Mouse (Mus musculus) neural tube, embryonic 12.5 days (tissue): ENCODE measurements around the gene Copz2. TPM values are rescaled to one million over a fixed set of nuclear protein-coding genes. Genes with fewer than 3 reads are reported as not detected.

Experiments used
- ATAC-seq: fragments of 200-750 bp; cut with Nextera tagmentation; 2 replicates; pipeline ENCODE4 v1.8.0; 2017; ENCODE audit warnings: low read depth, mild to moderate bottlenecking, moderate TSS enrichment, moderate library complexity; ENCODE audit not compliant: low FRiP score
- H3K27ac ChIP-seq: fragments of 300-500 bp; sonication (generic); 2 replicates; pipeline ENCODE4 v1.5.1; 2016
- H3K27me3 ChIP-seq: fragments of 300-500 bp; sonication (generic); replicated peaks from 2 replicates; pipeline ENCODE4 v1.6.1; 2016; ENCODE audit warnings: mild to moderate bottlenecking
- H3K36me3 ChIP-seq: fragments of 300-500 bp; sonication (generic); 2 replicates; pipeline ENCODE4 v1.6.1; 2016; ENCODE audit warnings: mild to moderate bottlenecking
- H3K4me1 ChIP-seq: fragments of 300-500 bp; sonication (generic); 2 replicates; pipeline ENCODE4 v1.6.1; 2016
- H3K4me2 ChIP-seq: fragments of 300-500 bp; sonication (generic); replicated peaks from 2 replicates; pipeline ENCODE4 v1.6.1; 2016; ENCODE audit warnings: mild to moderate bottlenecking
- H3K4me3 ChIP-seq: fragments of 300-500 bp; sonication (generic); 2 replicates; pipeline ENCODE4 v1.5.1; 2016
- H3K9ac ChIP-seq: fragments of 300-500 bp; sonication (generic); 2 replicates; pipeline ENCODE4 v1.6.1; 2016; ENCODE audit warnings: mild to moderate bottlenecking
- H3K9me3 ChIP-seq: fragments of 300-500 bp; sonication (generic); 2 replicates; pipeline ENCODE4 v1.6.1; 2016; ENCODE audit warnings: mild to moderate bottlenecking
- WGBS: fragments of 180-500 bp; shearing (Covaris S2); methylation state at CpG from one replicate; pipeline ENCODE4 v1.1.7; 2016; 5-methylcytosine and 5-hydroxymethylcytosine counted together
- polyA plus RNA-seq: library from polyadenylated mRNA; unstranded; fragments of >200 nt; fragmentation: Nextera tagmentation; extraction: Ambion mirVana; gene quantifications from 2 replicates; pipeline ENCODE4 v1.2.1, GENCODE M21; 2016

Gene Copz2
- polyA plus RNA-seq, 1 experiment from 2014 or later, result 41.4 TPM

DNA sequence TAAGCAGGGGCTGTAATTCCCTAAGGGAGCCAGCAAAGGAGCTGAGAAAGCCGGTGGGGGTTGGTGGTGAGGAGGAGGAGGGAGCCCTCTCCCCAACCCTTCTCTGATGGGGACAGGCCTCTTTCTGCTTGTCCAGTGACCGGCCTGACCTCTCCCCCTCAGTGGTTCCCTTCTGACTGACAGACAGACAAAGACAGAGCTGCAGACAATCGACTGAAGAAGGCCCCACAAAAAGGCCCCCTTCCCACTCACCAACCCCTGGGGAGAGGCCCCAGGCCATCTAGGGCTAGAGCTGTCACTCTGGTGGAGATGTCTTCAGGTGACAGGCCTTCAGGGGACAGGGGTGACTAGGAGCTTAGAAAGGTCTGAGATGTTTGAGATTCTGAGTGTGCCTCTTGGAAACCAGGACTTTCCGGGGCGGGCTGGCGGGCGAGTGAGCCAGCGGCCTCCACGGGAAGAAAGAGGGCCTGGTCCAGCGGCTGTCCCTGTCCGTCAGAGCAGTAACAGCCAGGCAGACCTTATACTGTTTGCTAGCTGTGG, 24.0 kb downstream of the Copz2 start:
- Histone ChIP-seq H3K27me3 (no peaks in the 10 kb centered on the region), H3K4me2 (peak overlapping the region; percentile 50), H3K36me3 (no peaks in the 10 kb centered on the region), H3K9ac (peak overlapping the region; percentile 66), H3K27ac (peak overlapping the region; percentile 99), H3K4me3 (no peak overlapping the region), H3K9me3 (no peaks in the 10 kb centered on the region), H3K4me1 (peaks cover 64% of the 10 kb centered on the region)
- ATAC-seq, result no peak
- WGBS, result 4% methylated on average over 11 of the region's 11 CpGs

DNA sequence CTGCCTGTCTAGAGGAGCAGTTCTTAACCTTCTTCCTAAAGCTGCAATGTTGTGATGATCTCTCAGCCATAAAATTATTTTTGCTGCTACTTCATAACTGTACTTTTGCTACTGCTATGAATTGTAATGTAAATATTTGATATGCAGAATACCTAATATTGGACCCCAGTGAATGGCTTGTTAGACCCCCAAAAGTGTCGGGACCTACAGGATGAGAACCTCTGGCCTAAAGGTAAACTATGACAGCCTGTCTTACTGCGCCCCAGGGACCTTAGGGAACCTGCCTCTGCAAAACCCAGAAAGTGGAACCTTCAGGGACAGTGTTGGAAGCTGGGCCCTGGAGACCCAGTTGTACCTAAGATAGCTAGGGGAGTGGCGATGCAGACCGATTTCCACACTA, 25.6 kb downstream of the Copz2 start:
- no peaks in the 10 kb centered on the region for H3K36me3 ChIP-seq
- 8% methylated on average over 4 of the region's 4 CpGs for WGBS
- peaks cover 73% of the 10 kb centered on the region for H3K4me1 ChIP-seq
- ATAC-seq, result no peak
- H3K4me3 ChIP-seq, result no peak overlapping the region; the same call in 1 of the 2 replicates
- no peaks in the 10 kb centered on the region for H3K9me3 ChIP-seq
- peak overlapping the region; percentile 47 for H3K4me2 ChIP-seq
- no peaks in the 10 kb centered on the region for H3K27me3 ChIP-seq
- H3K27ac ChIP-seq, result peak overlapping the region; percentile 99
- peak overlapping the region; percentile 38; the same call in 1 of the 2 replicates for H3K9ac ChIP-seq

DNA sequence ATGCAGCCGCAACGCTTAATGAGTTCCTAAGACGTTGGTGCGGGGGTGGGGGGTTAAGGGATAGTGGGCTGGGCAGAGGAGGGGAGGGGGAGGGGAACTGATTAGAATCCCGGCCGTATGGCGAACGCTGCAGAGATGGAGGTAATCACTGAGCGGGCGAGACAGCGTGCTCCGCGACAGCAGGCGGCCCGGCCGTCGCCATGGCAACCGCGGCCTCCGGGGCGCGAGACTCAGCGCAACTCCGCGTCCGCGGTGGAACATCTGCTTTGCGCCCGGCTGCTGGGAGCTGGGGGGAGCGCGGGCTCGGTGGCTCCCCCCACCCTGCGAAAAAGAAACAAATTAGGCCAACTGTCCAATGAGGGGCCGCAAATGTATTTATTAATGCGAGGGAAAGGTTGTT, 26.1 kb downstream of the Copz2 start:
- H3K9me3 ChIP-seq, result no peaks in the 10 kb centered on the region
- H3K4me3 ChIP-seq, result no peak overlapping the region; the same call in 1 of the 2 replicates
- ATAC-seq, result peak; percentile 86
- peak overlapping the region; percentile 38; the same call in 1 of the 2 replicates for H3K9ac ChIP-seq
- no peaks in the 10 kb centered on the region for H3K27me3 ChIP-seq
- peaks cover 73% of the 10 kb centered on the region for H3K4me1 ChIP-seq
- under 1% methylated on average over 35 of the region's 35 CpGs for WGBS
- H3K4me2 ChIP-seq, result peak overlapping the region; percentile 47
- peak overlapping the region; percentile 99 for H3K27ac ChIP-seq
- no peaks in the 10 kb centered on the region for H3K36me3 ChIP-seq

DNA sequence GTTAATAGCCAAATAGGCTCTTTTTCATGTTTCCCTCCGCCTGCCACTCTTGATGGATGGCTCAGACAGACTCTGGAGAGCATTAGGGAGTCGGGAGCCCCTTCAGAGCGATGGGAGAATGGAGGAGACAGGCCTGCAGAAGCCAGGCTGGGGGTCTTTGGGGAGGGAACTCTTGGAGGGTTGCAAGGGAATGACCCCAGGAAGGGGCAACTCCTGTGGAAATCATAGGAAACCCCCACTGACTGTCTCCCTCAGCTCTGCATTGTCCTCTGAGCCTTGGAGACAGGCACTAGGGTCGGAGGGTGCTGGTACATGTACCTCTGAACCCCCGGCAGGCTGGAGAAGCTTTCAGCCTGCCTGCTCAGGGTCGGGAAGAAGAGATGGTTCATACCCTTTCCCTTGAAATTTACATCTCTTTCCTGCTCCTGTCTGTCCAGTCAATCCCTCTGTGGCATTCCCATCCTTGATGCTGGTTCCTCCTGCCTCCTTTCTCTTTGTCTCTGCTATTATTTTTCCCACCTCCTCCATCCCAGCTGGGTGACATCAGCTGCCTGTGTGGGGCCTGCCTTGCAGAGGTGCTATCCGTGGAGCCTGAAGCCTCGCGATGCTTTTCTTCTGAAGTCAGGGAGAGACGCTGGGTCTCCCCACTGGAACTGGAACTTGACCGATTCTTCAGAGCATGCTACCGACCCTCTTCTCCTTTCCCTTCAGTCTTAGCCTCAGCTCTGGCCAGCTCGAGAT, 26.8 kb downstream of the Copz2 start:
- Histone ChIP-seq H3K9me3 (no peaks in the 10 kb centered on the region), H3K36me3 (no peaks in the 10 kb centered on the region), H3K4me1 (peaks cover 71% of the 10 kb centered on the region), H3K9ac (peak overlapping the region; percentile 55), H3K27me3 (no peaks in the 10 kb centered on the region), H3K4me3 (no peak overlapping the region), H3K4me2 (peak overlapping the region; percentile 47), H3K27ac (peak overlapping the region; percentile 99)
- WGBS, result 2% methylated on average over 13 of the region's 13 CpGs
- ATAC-seq, result peak; percentile 87

DNA sequence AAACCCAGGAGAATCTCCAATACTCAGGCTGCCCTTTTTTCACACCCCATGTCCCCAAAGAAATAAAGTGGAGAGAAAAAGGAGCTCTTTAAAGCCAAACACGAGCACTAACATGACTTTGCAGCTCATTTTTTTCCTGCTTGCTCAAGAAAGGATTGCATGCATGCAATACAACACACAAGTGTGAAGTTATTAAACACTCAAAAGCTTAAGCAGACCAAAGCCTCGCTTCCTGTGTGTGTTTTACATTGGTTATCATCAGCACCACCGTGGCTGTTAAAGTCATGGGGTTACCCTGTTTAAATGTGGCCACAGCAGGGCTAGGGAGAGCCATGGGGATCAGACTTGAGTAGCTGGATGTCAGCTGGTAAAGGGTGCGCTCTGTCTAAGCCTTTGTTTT, 27.4 kb downstream of the Copz2 start:
- Histone ChIP-seq H3K27me3 (no peaks in the 10 kb centered on the region), H3K4me1 (peaks cover 68% of the 10 kb centered on the region), H3K36me3 (no peaks in the 10 kb centered on the region), H3K4me3 (no peak overlapping the region), H3K9me3 (no peaks in the 10 kb centered on the region), H3K9ac (peak overlapping the region; percentile 55), H3K27ac (peak overlapping the region; percentile 99), H3K4me2 (peak overlapping the region; percentile 47)
- no peak for ATAC-seq
- 35% methylated on average over 4 of the region's 4 CpGs for WGBS

DNA sequence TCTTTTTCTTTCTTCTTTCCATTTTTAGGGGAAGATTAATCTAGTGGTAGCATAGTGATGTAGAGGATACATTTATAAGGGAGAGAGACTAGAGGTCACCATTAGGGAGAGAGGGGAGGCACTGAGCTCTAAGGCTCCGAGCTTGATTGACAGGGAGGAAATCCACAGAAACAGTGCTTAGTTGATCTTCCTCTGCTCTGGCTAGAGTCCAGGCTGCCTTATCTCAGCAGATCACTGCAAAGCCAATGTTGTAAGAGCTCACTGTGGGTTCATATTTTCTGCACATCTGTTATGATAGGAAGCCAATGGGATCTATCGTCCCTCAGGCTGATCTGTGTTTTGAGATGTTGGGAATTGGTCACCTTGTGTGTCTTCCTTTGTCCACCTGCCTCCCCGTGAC, 29.0 kb downstream of the Copz2 start:
- H3K9me3 ChIP-seq, result no peaks in the 10 kb centered on the region
- ATAC-seq, result no peak
- H3K27me3 ChIP-seq, result no peaks in the 10 kb centered on the region
- no peak overlapping the region for H3K9ac ChIP-seq
- peaks cover 54% of the 10 kb centered on the region for H3K4me1 ChIP-seq
- 28% methylated on average over 3 of the region's 3 CpGs for WGBS
- H3K4me2 ChIP-seq, result no peak overlapping the region
- H3K36me3 ChIP-seq, result no peaks in the 10 kb centered on the region
- H3K27ac ChIP-seq, result no peak overlapping the region
- no peak overlapping the region for H3K4me3 ChIP-seq

DNA sequence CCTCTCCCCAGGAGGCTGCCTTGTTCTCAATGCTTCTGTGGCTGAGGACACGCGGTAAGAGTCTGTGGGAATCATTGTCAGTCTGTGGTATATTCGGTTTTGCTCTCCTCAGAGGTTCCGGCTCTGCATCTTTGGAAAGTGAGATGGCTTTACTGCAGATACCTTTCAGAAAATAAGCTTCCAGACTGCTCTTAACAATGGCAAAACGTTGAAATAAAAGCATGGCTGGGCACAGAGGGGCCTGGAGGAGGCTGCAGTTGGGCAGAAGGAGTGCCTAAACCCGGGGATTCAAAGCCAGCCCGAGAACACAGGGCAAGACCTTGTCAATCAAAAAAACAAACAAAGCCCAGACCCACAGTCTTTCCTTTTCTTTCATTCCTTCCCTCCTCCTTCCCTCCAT, 29.7 kb downstream of the Copz2 start:
- Histone ChIP-seq H3K4me2 (no peak overlapping the region), H3K9ac (no peak overlapping the region), H3K4me3 (no peak overlapping the region), H3K36me3 (no peaks in the 10 kb centered on the region), H3K27me3 (no peaks in the 10 kb centered on the region), H3K9me3 (no peaks in the 10 kb centered on the region), H3K27ac (peak overlapping the region; percentile 64; the same call in 1 of the 2 replicates), H3K4me1 (peaks cover 51% of the 10 kb centered on the region)
- ATAC-seq, result no peak
- 19% methylated on average over 7 of the region's 7 CpGs for WGBS

DNA sequence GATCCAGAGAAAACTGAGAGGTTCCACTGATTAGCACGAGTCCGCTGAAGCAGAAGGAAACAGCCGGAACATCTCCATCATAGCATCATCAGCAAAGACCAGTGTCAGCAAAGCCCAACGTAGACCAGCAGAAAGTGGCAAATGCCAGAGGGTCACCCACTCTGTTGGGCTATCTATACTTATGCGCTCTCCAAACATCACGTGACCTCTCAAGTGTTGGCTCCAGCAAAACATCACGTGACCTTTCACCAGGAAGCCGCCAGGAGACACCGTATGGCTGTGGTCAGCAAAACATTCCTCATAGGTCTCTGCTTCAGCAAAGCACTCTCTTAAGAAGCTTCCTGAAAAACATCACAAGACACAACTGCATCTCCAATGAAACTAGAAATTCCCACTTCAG, 30.6 kb downstream of the Copz2 start:
- Histone ChIP-seq H3K4me2 (no peak overlapping the region), H3K4me1 (peaks cover 45% of the 10 kb centered on the region), H3K36me3 (no peaks in the 10 kb centered on the region), H3K9ac (no peak overlapping the region), H3K9me3 (no peaks in the 10 kb centered on the region), H3K27me3 (no peaks in the 10 kb centered on the region), H3K27ac (no peak overlapping the region), H3K4me3 (no peak overlapping the region)
- no peak for ATAC-seq
- WGBS, result 91% methylated on average over 9 of the region's 9 CpGs

DNA sequence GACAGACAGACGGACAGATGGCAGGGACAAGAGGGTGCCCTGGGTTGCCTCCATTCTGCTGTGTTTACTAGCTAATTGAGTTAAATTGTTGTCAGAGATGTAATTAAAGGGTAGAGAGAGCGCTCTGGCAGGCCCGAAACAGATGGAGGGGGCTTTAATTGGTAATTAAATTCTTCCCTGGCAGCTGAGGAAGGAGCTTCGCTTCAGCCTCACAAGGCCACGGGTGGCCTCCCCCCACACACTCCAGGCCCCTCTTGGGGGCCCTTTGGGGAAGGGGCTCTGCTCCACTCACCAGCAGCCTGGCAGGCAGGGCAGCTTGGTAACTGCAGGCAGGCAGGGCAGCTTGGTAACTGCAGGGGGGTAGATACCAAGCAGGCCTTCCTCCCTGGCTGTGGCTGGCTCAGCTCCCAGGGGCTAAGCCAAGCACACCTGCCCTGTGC, 36.3 kb downstream of the Copz2 start:
- peaks cover 30% of the 10 kb centered on the region for H3K4me1 ChIP-seq
- no peaks in the 10 kb centered on the region for H3K9me3 ChIP-seq
- peak; percentile 91 for ATAC-seq
- peak overlapping the region; percentile 44 for H3K9ac ChIP-seq
- no peaks in the 10 kb centered on the region for H3K36me3 ChIP-seq
- H3K27me3 ChIP-seq, result no peaks in the 10 kb centered on the region
- WGBS, result 19% methylated on average over 5 of the region's 5 CpGs
- H3K4me2 ChIP-seq, result peak overlapping the region; percentile 30
- no peak overlapping the region for H3K4me3 ChIP-seq
- H3K27ac ChIP-seq, result peak overlapping the region; percentile 87

DNA sequence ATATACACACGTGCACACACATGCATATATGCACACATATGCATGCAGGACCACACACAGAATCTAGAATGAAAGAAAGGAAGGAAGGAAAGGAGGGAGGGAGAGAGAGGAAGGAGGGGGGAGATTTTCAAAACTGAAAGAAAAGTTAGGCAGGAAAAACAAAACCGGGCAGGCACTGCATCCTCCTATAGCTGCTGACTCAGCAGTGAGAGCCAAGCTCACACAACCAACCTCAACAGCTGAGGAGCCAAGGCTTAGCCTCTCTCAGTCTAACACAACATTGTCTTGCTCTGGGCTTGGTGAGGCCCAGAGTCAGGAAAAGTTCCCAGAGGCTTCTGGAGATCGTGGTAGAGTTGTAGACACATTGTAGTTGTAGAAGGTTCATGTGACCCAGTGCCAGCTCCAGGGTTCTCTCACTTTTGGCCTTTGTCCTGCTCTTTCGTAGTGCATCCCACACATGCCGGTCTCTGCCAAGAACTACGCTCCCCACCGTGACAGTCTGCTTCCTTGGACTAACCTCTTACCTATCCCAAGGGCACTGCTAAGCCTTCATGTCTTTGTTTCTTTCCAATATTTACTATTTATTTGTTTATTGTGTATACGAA, 37.4 kb downstream of the Copz2 start:
- 82% methylated on average over 8 of the region's 8 CpGs for WGBS
- no peaks in the 10 kb centered on the region for H3K9me3 ChIP-seq
- H3K9ac ChIP-seq, result no peak overlapping the region
- no peak for ATAC-seq
- no peak overlapping the region for H3K4me2 ChIP-seq
- no peaks in the 10 kb centered on the region for H3K27me3 ChIP-seq
- no peak overlapping the region for H3K4me3 ChIP-seq
- H3K36me3 ChIP-seq, result no peaks in the 10 kb centered on the region
- 0 out of 2 replicates have a peak overlapping the region, but pooled peaks have one; percentile 57 for H3K27ac ChIP-seq
- peaks cover 34% of the 10 kb centered on the region for H3K4me1 ChIP-seq

DNA sequence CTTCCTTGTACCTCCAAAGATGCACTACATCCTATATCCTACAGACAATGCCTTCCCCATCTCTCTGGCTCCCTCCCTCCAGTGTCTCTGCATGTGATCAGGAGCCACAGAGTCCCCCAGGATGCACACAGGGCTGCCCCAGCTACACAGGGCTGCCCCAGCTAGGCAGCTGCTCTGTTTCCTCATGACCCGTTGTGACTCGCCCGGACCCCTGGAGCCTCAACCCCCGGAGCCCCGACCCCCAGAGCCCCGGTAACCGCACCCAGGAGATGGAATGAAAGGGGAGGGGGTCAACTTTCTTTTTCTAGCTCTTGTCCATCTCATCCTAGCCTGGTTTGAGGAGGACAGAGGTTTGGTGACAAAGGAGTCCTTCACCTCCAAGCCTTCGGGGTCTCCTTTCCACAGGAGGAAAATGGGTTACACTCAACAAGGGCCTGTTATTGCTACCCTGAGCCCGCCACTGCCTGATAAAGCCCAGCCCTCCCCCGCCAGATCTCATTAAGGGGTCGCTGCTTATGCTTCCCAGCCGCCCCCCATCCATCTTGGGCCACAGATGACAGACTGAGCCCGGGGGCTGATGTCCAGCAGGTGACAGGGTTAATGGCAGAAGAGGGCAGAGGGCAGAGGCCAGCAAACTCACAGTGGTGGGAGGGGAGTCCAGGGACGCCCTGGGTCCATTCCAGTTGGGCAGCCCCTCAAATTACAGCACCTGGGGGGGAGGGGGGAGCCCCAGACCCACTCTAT, 42.3 kb downstream of the Copz2 start:
- Histone ChIP-seq H3K4me3 (no peak overlapping the region), H3K27ac (no peak overlapping the region), H3K4me2 (no peak overlapping the region), H3K4me1 (peaks cover 36% of the 10 kb centered on the region), H3K36me3 (no peaks in the 10 kb centered on the region), H3K9me3 (no peaks in the 10 kb centered on the region), H3K9ac (no peak overlapping the region), H3K27me3 (no peaks in the 10 kb centered on the region)
- no peak for ATAC-seq
- 15% methylated on average over 14 of the region's 14 CpGs for WGBS
